Mouse (Mus musculus): ENCODE measurements at regions not wholly inside any gene's neighbourhood (a gene's known extent, or its start where the extent isn't known, plus 50 kb on each side); places are given as distances from the start of the nearest gene placed in this dataset.

GRCm38 (mm10) chr12:6151476-6151875 lies 776.0 kb upstream of the Klhl29 start:
- TF ChIP-seq CTCF (IDR thresholded peaks at IDR 0.05; ENCODE audit: borderline replicate concordance, insufficient read depth, low read length) (no peak), POLR2A (IDR thresholded peaks at IDR 0.05; ENCODE audit: low read depth, low read length) (no peak)
